Mouse (Mus musculus): ENCODE results near the gene Tas2r108. TPM values are rescaled to one million over a fixed set of nuclear protein-coding genes. Genes with fewer than 3 reads are reported as not detected.

The Tas2r108 gene
- polyA plus RNA-seq (2012; rRNA removed) = 0.11 and 0.20 TPM in 2 replicates

- DNase-seq (ENCODE audit: extremely low spot score in 1 of 2, low spot score in 1 of 2) = no peak
Observed at GRCm38 (mm10) chr6:40493229-40493628, at the start of gene Tas2r108. Gene Tas2r108, plus strand, starts transcription at chr6:40493529.

- no peak for DNase-seq (ENCODE audit: extremely low spot score in 1 of 2, low spot score in 1 of 2)
Observed at GRCm38 (mm10) chr6:40448626-40449025, 44.7 kb upstream of the Tas2r108 start.

DNA sequence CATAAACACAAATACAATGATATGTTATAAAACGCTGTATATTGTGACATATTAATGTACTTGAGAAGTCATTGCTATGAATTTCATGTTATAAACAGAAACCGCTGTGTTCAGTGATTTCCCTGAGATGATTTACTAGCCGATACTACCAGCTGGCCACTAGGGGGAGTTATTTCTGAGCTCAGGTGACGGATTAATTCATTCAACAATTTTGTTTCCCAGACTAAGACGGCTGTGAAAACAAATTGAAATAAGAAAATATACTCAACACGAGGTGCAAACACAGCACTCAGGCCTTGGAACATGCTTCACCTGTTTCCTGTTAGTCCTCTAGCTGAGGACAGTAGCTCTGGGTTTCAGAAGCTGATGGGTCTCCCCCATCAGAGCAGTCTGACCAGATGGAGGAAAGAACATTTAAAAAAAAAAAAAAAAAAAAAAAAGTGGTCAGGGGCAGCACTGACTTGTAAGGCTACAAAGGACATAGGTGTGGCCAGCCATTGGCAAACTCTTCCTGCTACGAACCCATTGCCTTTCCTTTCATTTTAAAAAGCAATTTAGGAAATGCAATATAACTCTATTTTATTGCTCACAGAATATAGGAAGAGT lies 38.8 kb upstream of the Tas2r108 start:
- no peak for DNase-seq (ENCODE audit: extremely low spot score in 1 of 2, low spot score in 1 of 2)

DNA sequence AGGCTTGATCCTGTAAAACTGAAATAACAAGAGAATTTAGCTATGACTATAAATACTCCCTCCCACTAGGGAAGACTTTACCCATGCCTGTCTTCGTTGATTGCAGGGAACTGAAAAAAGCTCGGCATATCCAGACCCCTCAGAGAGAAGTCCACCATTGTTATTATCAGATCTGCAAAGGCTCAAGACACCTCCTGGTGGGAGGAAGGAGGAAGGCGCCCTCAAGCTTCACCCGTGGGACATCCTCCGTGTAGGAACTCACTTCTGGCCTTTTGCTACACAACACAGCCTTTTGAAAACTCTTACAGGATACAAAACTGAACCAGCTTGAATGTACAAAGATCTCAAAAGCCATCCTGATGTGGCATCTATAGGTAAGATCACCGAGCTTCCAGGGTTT lies 27.6 kb upstream of the Tas2r108 start:
- no peak for DNase-seq (ENCODE audit: extremely low spot score in 1 of 2, low spot score in 1 of 2)

DNA sequence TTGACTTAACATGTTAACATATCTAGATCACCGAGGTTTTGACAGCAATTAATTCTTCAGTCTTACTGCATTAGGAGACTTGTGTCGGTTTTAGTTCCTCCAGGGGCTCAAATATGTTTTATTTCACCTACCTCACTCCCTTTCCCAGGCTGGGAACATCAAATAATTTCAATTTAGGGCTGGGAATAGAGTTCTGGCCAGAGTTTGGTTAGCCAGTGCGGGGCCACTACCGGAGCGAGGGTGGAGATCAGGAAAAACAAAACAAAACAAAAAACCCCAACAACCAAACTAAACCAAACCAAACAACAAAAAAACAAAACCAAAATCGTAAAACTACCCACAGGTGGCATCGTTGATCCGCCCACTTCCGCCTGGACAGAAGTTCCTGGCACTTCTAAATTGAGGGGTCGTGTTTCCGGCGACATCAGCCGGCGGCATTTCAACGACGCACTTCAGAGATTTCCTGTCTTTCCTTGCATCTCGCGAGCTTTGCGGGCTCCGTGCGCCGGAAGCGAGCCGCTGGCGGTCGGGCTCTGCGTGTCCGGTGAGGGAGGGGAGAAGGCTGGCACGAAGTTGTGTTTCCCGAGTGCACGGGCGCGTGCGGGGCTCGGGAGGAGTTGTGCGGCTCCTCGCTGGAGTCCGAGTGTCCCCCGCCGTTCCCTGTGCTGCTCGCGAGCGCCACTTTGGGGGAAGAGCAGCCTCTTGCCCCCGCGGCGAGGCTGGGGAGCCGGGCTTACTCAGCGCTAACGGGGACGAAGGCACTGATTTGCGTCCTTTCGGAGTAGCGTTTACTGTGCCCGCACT lies 22.2 kb upstream of the Tas2r108 start, which contains the start of gene Ssbp1:
Gene Ssbp1, plus strand, starts transcription at position 437 of the 804 bp plus-strand sequence.
- peak; percentile 82 to 95 for DNase-seq (ENCODE audit: extremely low spot score in 1 of 2, low spot score in 1 of 2)

GRCm38 (mm10) chr6:40471720-40472010 lies 21.7 kb upstream of the Tas2r108 start:
- no peak for DNase-seq (ENCODE audit: extremely low spot score in 1 of 2, low spot score in 1 of 2)

- DNase-seq (ENCODE audit: extremely low spot score in 1 of 2, low spot score in 1 of 2) = no peak
Observed at GRCm38 (mm10) chr6:40476132-40476531, 17.2 kb upstream of the Tas2r108 start.

DNA sequence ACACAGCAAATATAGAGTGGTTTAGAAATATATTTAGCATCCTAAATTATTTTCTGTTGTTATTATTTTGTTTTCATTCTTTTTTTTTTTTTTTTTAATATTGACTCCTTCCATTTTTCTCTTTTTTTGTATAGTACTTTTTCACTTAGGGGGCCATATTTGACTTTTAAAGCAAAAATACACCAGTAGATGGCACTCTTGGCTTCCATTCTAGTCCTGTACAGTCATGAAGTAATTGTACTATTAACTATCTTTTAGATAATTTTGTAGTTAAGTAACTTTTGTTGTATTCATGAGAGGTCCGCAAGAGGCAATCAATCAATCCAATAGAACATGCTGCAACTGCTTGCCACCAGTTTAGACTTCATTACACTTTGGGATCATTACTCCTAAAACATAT lies 13.6 kb upstream of the Tas2r108 start:
- DNase-seq (ENCODE audit: extremely low spot score in 1 of 2, low spot score in 1 of 2) = peak in 1 of 2 experiments; percentile 64

- DNase-seq (ENCODE audit: extremely low spot score in 1 of 2, low spot score in 1 of 2) = peak in 1 of 2 experiments; percentile 28
Observed at GRCm38 (mm10) chr6:40482318-40482717, 11.0 kb upstream of the Tas2r108 start.

GRCm38 (mm10) chr6:40490933-40491332 lies 2.4 kb upstream of the Tas2r108 start, which contains the start of gene Tas2r137:
Gene Tas2r137, plus strand, starts transcription at chr6:40491233.
- no peak for DNase-seq (ENCODE audit: extremely low spot score in 1 of 2, low spot score in 1 of 2)

DNA sequence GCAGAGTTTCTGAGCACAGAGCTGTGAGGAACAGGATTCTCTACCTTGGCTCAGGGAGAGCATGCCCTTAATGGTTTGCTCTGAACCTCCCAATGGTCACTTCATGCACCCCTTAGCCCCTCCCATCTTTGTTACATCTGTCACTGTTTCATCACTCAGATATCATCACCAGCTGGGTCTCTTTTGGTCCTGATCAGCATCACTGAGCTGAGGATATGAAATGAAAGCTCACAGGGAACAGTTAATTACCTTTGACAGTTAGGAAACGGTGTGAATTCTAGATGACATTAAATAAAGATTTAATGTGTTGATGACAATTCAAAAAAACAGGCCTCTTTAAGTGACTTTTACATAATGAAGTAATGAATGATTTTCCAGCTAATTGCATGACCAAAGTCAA lies 26.1 kb downstream of the Tas2r108 start, which contains the start of gene Prss37:
Gene Prss37, minus strand, starts transcription at position 101 of the 400 bp plus-strand sequence.
- no peak for DNase-seq (ENCODE audit: extremely low spot score in 1 of 2, low spot score in 1 of 2)

Other genes with a start within 250 kb of the Tas2r108 start
- 29.9 and 33.9 TPM in 2 replicates for gene Agk, start 168.4 kb upstream of the Tas2r108 start, polyA plus RNA-seq (2012; rRNA removed)
- gene E330009J07Rik, start 57.4 kb upstream of the Tas2r108 start, polyA plus RNA-seq (2012; rRNA removed) = 24.1 and 24.5 TPM in 2 replicates
- gene Wee2, start 54.4 kb upstream of the Tas2r108 start, polyA plus RNA-seq (2012; rRNA removed) = 0.06 and 0.11 TPM in 2 replicates
- 55.2 and 61.3 TPM in 2 replicates for gene Ssbp1, start 22.2 kb upstream of the Tas2r108 start, polyA plus RNA-seq (2012; rRNA removed)
- gene Tas2r137, start 2.3 kb upstream of the Tas2r108 start, polyA plus RNA-seq (2012; rRNA removed) = 0.10 and 0.23 TPM in 2 replicates
- gene Prss37, start 26.0 kb downstream of the Tas2r108 start, polyA plus RNA-seq (2012; rRNA removed) = not detected in 2 replicates
- not detected in 2 replicates for gene Olfr461, start 61.5 kb downstream of the Tas2r108 start, polyA plus RNA-seq (2012; rRNA removed)
- gene Olfr460, start 76.0 kb downstream of the Tas2r108 start, polyA plus RNA-seq (2012; rRNA removed) = 0.16 and 0.23 TPM in 2 replicates
- 2.0 and 4.0 TPM in 2 replicates for gene Clec5a, start 92.3 kb downstream of the Tas2r108 start, polyA plus RNA-seq (2012; rRNA removed)
- not detected in 2 replicates for gene Tas2r138, start 119.8 kb downstream of the Tas2r108 start, polyA plus RNA-seq (2012; rRNA removed)
- 0.50 and 0.78 TPM in 2 replicates for gene Mgam, start 135.3 kb downstream of the Tas2r108 start, polyA plus RNA-seq (2012; rRNA removed)